Mouse (Mus musculus) forebrain, embryonic 12.5 days (tissue): Measurements from ENCODE around the gene Arhgap27. TPM values are rescaled to one million over a fixed set of nuclear protein-coding genes. Genes with fewer than 3 reads are reported as not detected.
"Not testable (repeated sequence)": the region's sequence is repeated elsewhere in the genome, so short reads cannot be mapped to it uniquely, and the experiment has no call there.

Source experiments
- ATAC-seq: fragments of 200-750 bp; cut with Nextera tagmentation; 2 replicates; pipeline ENCODE4 v1.8.0; 2017; ENCODE audit warnings: moderate TSS enrichment; ENCODE audit not compliant: low FRiP score
- H3K27ac ChIP-seq: fragments of 300-500 bp; sonication (generic); 2 replicates; pipeline ENCODE4 v1.5.1; 2016; ENCODE audit warnings: mild to moderate bottlenecking
- H3K27me3 ChIP-seq: fragments of 300-500 bp; sonication (generic); 2 replicates; pipeline ENCODE4 v1.6.1; 2016; ENCODE audit warnings: mild to moderate bottlenecking
- H3K36me3 ChIP-seq: fragments of 300-500 bp; sonication (generic); replicated peaks from 2 replicates; pipeline ENCODE4 v1.6.1; 2016; ENCODE audit warnings: mild to moderate bottlenecking
- H3K4me1 ChIP-seq: fragments of 300-500 bp; sonication (generic); 2 replicates; pipeline ENCODE4 v1.6.1; 2016
- H3K4me2 ChIP-seq: fragments of 300-500 bp; sonication (generic); 2 replicates; pipeline ENCODE4 v1.6.1; 2016; ENCODE audit warnings: mild to moderate bottlenecking, moderate library complexity
- H3K4me3 ChIP-seq: fragments of 300-500 bp; sonication (generic); replicated peaks from 2 replicates; pipeline ENCODE4 v1.5.1; 2016; ENCODE audit warnings: mild to moderate bottlenecking
- H3K9ac ChIP-seq: fragments of 300-500 bp; sonication (generic); 2 replicates; pipeline ENCODE4 v1.6.1; 2016; ENCODE audit warnings: mild to moderate bottlenecking
- H3K9me3 ChIP-seq: fragments of 300-500 bp; sonication (generic); 2 replicates; pipeline ENCODE4 v1.6.1; 2016
- WGBS: fragments of 180-500 bp; shearing (Covaris S2); methylation state at CpG from one replicate; pipeline ENCODE4 v1.1.7; 2016; 5-methylcytosine and 5-hydroxymethylcytosine counted together
- polyA plus RNA-seq: library from polyadenylated mRNA; unstranded; fragments of >200 nt; fragmentation: Nextera tagmentation; extraction: Ambion mirVana; gene quantifications from 2 replicates; pipeline ENCODE4 v1.2.1, GENCODE M21; 2016

The Arhgap27 gene
- polyA plus RNA-seq, 1 experiment from 2014 or later: 3.2 TPM

- H3K27ac ChIP-seq: no peak overlapping the region
- no peak overlapping the region for H3K4me3 ChIP-seq
- H3K9me3 ChIP-seq: no peaks in the 10 kb centered on the region
- no peaks in the 10 kb centered on the region for H3K36me3 ChIP-seq
- H3K9ac ChIP-seq: no peak overlapping the region
- no peak overlapping the region for H3K4me2 ChIP-seq
- peaks cover 16% of the 10 kb centered on the region for H3K27me3 ChIP-seq
- peak; percentile 60 for ATAC-seq
- 12% methylated on average over 8 of the region's 8 CpGs for WGBS
- 0 out of 2 replicates have a peak, but pooled peaks cover 4% of the 10 kb centered on the region for H3K4me1 ChIP-seq
Observed at GRCm38 (mm10) chr11:103325172-103325571, 38.3 kb downstream of the Arhgap27 start.

- WGBS: 55% methylated on average over 13 of the region's 13 CpGs
- Histone ChIP-seq H3K9ac (no peak overlapping the region), H3K4me2 (no peak overlapping the region), H3K27me3 (peaks cover 16% of the 10 kb centered on the region), H3K9me3 (no peaks in the 10 kb centered on the region), H3K4me3 (no peak overlapping the region), H3K4me1 (0 out of 2 replicates have a peak, but pooled peaks cover 4% of the 10 kb centered on the region), H3K36me3 (no peaks in the 10 kb centered on the region), H3K27ac (no peak overlapping the region)
- no peak for ATAC-seq
Observed at GRCm38 (mm10) chr11:103324723-103325122, 38.8 kb downstream of the Arhgap27 start.

- H3K9ac ChIP-seq, ATAC-seq, H3K36me3 ChIP-seq, H3K4me3 ChIP-seq, H3K4me1 ChIP-seq, H3K27ac ChIP-seq, H3K9me3 ChIP-seq, H3K4me2 ChIP-seq: not testable (repeated sequence)
- peaks cover 18% of the 10 kb centered on the region for H3K27me3 ChIP-seq
- WGBS: 53% methylated on average over 4 of the region's 4 CpGs
Observed at GRCm38 (mm10) chr11:103322832-103323231, 40.7 kb downstream of the Arhgap27 start.

GRCm38 (mm10) chr11:103320646-103321045 is 42.8 kb downstream of the Arhgap27 start:
- Histone ChIP-seq H3K9me3 (no peaks in the 10 kb centered on the region), H3K9ac (no peak overlapping the region), H3K36me3 (no peaks in the 10 kb centered on the region), H3K4me2 (no peak overlapping the region), H3K27ac (no peak overlapping the region), H3K4me3 (no peak overlapping the region), H3K27me3 (peaks cover 15% of the 10 kb centered on the region), H3K4me1 (0 out of 2 replicates have a peak, but pooled peaks cover 4% of the 10 kb centered on the region)
- ATAC-seq: no peak
- 66% methylated on average over 4 of the region's 4 CpGs for WGBS

- Histone ChIP-seq H3K4me3 (no peak overlapping the region), H3K4me1 (0 out of 2 replicates have a peak, but pooled peaks cover 4% of the 10 kb centered on the region), H3K36me3 (no peaks in the 10 kb centered on the region), H3K9me3 (no peaks in the 10 kb centered on the region), H3K27ac (no peak overlapping the region), H3K27me3 (peaks cover 11% of the 10 kb centered on the region), H3K4me2 (no peak overlapping the region), H3K9ac (no peak overlapping the region)
- WGBS: 86% methylated on average over 8 of the region's 8 CpGs
- no peak for ATAC-seq
Observed at GRCm38 (mm10) chr11:103320196-103320595, 43.3 kb downstream of the Arhgap27 start.

GRCm38 (mm10) chr11:103318042-103318441 is 45.5 kb downstream of the Arhgap27 start:
- Histone ChIP-seq H3K9me3 (no peaks in the 10 kb centered on the region), H3K4me1 (0 out of 2 replicates have a peak, but pooled peaks cover 2% of the 10 kb centered on the region), H3K36me3 (no peaks in the 10 kb centered on the region), H3K4me2 (no peak overlapping the region), H3K9ac (no peak overlapping the region), H3K4me3 (no peak overlapping the region), H3K27ac (no peak overlapping the region), H3K27me3 (0 out of 2 replicates have a peak, but pooled peaks cover 2% of the 10 kb centered on the region)
- ATAC-seq: no peak
- WGBS: 100% methylated on average over 1 of the region's 1 CpGs

GRCm38 (mm10) chr11:103315379-103315778 is 48.1 kb downstream of the Arhgap27 start:
- peaks cover 9% of the 10 kb centered on the region for H3K4me1 ChIP-seq
- H3K4me3 ChIP-seq: no peak overlapping the region
- peaks cover 17% of the 10 kb centered on the region; the same call in 1 of the 2 replicates for H3K27me3 ChIP-seq
- H3K9me3 ChIP-seq: no peaks in the 10 kb centered on the region
- 92% methylated on average over 5 of the region's 5 CpGs for WGBS
- H3K27ac ChIP-seq: no peak overlapping the region
- H3K9ac ChIP-seq: no peak overlapping the region
- no peaks in the 10 kb centered on the region for H3K36me3 ChIP-seq
- no peak overlapping the region for H3K4me2 ChIP-seq
- ATAC-seq: no peak

- peaks cover 17% of the 10 kb centered on the region; the same call in 1 of the 2 replicates for H3K27me3 ChIP-seq
- H3K36me3 ChIP-seq: no peaks in the 10 kb centered on the region
- no peak overlapping the region for H3K4me3 ChIP-seq
- no peak for ATAC-seq
- peaks cover 9% of the 10 kb centered on the region for H3K4me1 ChIP-seq
- H3K27ac ChIP-seq: no peak overlapping the region
- H3K9me3 ChIP-seq: no peaks in the 10 kb centered on the region
- no peak overlapping the region for H3K9ac ChIP-seq
- H3K4me2 ChIP-seq: no peak overlapping the region
- WGBS: 82% methylated on average over 10 of the region's 10 CpGs
Observed at GRCm38 (mm10) chr11:103314736-103315374, 48.6 kb downstream of the Arhgap27 start.

- H3K4me1 ChIP-seq: peaks cover 9% of the 10 kb centered on the region
- H3K4me3 ChIP-seq: no peak overlapping the region
- WGBS: 80% methylated on average over 6 of the region's 6 CpGs
- peaks cover 14% of the 10 kb centered on the region; the same call in 1 of the 2 replicates for H3K27me3 ChIP-seq
- H3K27ac ChIP-seq: no peak overlapping the region
- ATAC-seq: no peak
- no peaks in the 10 kb centered on the region for H3K36me3 ChIP-seq
- H3K4me2 ChIP-seq: no peak overlapping the region
- H3K9ac ChIP-seq: no peak overlapping the region
- no peaks in the 10 kb centered on the region for H3K9me3 ChIP-seq
Observed at GRCm38 (mm10) chr11:103313542-103313941, 50.0 kb downstream of the Arhgap27 start.

- Histone ChIP-seq H3K4me1 (peaks cover 9% of the 10 kb centered on the region), H3K27me3 (peaks cover 14% of the 10 kb centered on the region; the same call in 1 of the 2 replicates), H3K9me3 (no peaks in the 10 kb centered on the region), H3K9ac (no peak overlapping the region), H3K4me2 (no peak overlapping the region), H3K27ac (no peak overlapping the region), H3K36me3 (no peaks in the 10 kb centered on the region), H3K4me3 (no peak overlapping the region)
- no peak for ATAC-seq
- 55% methylated on average over 8 of the region's 8 CpGs for WGBS
Observed at GRCm38 (mm10) chr11:103312655-103313255, 50.7 kb downstream of the Arhgap27 start.

GRCm38 (mm10) chr11:103311960-103312611 is 51.4 kb downstream of the Arhgap27 start:
- Histone ChIP-seq H3K9ac (peak overlapping the region; percentile 49), H3K4me1 (peaks cover 9% of the 10 kb centered on the region), H3K4me2 (peak overlapping the region; percentile 66), H3K36me3 (no peaks in the 10 kb centered on the region), H3K27me3 (peaks cover 14% of the 10 kb centered on the region; the same call in 1 of the 2 replicates), H3K9me3 (no peaks in the 10 kb centered on the region), H3K4me3 (peak overlapping the region; percentile 36), H3K27ac (0 out of 2 replicates have a peak overlapping the region, but pooled peaks have one; percentile 46)
- no peak for ATAC-seq
- 6% methylated on average over 30 of the region's 30 CpGs for WGBS

- H3K27me3 ChIP-seq: peaks cover 14% of the 10 kb centered on the region; the same call in 1 of the 2 replicates
- no peak for ATAC-seq
- WGBS: 81% methylated on average over 10 of the region's 10 CpGs
Observed at GRCm38 (mm10) chr11:103309956-103310574, 53.4 kb downstream of the Arhgap27 start.

More at GRCm38 (mm10) chr11:103309956-103310574, 53.4 kb downstream of the Arhgap27 start:
- no peak overlapping the region for H3K27ac ChIP-seq
- no peaks in the 10 kb centered on the region for H3K9me3 ChIP-seq
- H3K9ac ChIP-seq: no peak overlapping the region
- peaks cover 9% of the 10 kb centered on the region for H3K4me1 ChIP-seq
- H3K4me3 ChIP-seq: no peak overlapping the region
- H3K36me3 ChIP-seq: no peaks in the 10 kb centered on the region
- H3K4me2 ChIP-seq: no peak overlapping the region
